Mouse (Mus musculus) telencephalon, adult 2 months (tissue): ENCODE measurements at regions not wholly inside any gene's neighbourhood (a gene's known extent, or its start where the extent isn't known, plus 50 kb on each side); places are given as distances from the start of the nearest gene placed in this dataset.
A peak's percentile ranks its signal among the peaks of the same experiment; 100 is the strongest.

ENCODE experiments used
- DNase-seq: peaks from one replicate; pipeline ENCODE4 v3.0.0-alpha.2; 2011; ENCODE audit warnings: low read depth, low spot score

DNA sequence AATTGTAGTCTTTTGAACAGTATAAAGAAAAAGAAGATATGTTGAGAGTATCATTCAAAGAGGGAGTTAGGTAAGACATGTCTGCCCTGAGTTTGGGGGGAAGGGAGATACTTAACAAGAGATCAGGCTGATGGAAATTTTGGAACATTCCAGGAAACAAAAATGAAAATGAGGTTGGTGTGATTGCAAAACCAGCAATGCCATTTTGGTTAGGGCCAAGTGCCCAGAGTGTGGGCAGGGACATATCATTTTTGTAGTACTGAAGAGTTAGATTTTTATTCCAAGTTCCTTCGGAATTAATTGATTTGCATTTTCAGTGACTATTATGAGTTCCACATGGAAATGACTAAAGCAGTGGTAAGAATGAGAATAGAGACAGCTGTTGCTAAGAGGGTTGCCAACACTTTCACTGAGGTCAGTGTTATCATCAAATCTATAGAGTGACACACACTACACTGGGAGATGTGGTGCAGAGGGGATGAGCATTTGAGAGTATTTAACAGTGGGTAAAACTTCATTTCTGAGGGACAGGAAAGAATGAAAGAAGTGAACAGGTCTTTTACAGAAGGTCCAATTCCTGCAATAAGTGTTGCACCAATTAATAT is 105.1 kb upstream of the Erbb4 start:
- no peak for DNase-seq

DNA sequence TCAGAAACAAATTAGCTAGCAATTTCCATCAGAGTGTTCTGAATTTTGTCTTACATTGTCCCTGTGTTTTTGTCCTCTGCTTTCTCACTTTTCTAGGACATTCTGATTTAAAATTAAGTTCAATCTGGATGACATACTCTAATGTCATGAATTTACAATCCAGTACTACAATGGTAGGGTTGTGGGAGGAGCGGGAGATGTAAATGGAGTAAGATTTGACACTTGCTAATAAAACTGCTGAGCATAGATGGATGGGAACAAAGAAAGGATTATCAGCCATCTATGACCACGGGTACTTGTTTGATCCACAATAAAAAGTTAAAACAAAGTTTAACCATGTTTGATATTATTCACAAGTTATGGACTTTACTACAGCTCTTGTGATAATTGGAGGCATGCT is 94.9 kb upstream of the Erbb4 start:
- DNase-seq = no peak

DNA sequence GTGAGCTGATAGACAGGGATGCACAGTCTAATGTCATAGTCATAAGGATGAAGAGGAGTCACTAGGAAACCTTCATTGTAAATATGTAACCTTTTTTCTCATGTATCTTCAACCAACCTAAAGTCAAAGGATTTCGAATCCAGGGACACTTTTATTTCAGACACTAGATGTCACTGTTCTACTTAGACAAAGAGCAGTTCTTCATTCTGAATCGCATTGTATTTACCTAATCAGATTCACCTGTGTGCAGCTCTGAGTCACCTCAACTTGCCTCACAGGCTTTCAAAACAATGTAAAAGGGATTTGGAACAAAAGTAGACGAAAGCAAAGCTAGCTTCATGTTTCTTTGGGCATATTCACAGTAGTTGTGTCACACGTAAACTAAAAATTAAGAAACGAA is 57.3 kb upstream of the Erbb4 start:
- peak; percentile 18 for DNase-seq
